Mouse (Mus musculus) hindbrain, embryonic 14.5 days (tissue): Measurements from ENCODE around the gene Fhod1. TPM values are rescaled to one million over a fixed set of nuclear protein-coding genes. Genes with fewer than 3 reads are reported as not detected.
"Not testable (repeated sequence)": the region's sequence is repeated elsewhere in the genome, so short reads cannot be mapped to it uniquely, and the experiment has no call there.

Experiments
- ATAC-seq: fragments of 200-750 bp; cut with Nextera tagmentation; 2 replicates; pipeline ENCODE4 v1.8.0; 2017; ENCODE audit warnings: moderate number of reproducible peaks, mild to moderate bottlenecking, moderate TSS enrichment, moderate library complexity; ENCODE audit not compliant: low FRiP score
- DNase-seq: peaks from one replicate; pipeline ENCODE4 v3.0.0-alpha.2; 2015; ENCODE audit warnings: low spot score
- H3K27ac ChIP-seq: fragments of 300-500 bp; sonication (generic); 2 replicates; pipeline ENCODE4 v1.5.1; 2014; ENCODE audit warnings: mild to moderate bottlenecking, moderate library complexity
- H3K27me3 ChIP-seq: fragments of 300-500 bp; sonication (generic); 2 replicates; pipeline ENCODE4 v1.6.1; 2014; ENCODE audit warnings: mild to moderate bottlenecking, low read length, mixed read lengths; ENCODE audit not compliant: control insufficient read depth, insufficient read depth
- H3K36me3 ChIP-seq: fragments of 300-500 bp; sonication (generic); replicated peaks from 2 replicates; pipeline ENCODE4 v1.6.1; 2014; ENCODE audit not compliant: control insufficient read depth, insufficient read depth
- H3K4me1 ChIP-seq: fragments of 300-500 bp; sonication (generic); replicated peaks from 2 replicates; pipeline ENCODE4 v1.6.1; 2014; ENCODE audit warnings: antibody characterized with exemption, low read length, mixed read lengths; ENCODE audit not compliant: control insufficient read depth, insufficient read depth
- H3K4me2 ChIP-seq: fragments of 300-500 bp; sonication (generic); replicated peaks from 2 replicates; pipeline ENCODE4 v1.6.1; 2014; ENCODE audit warnings: mild to moderate bottlenecking, moderate library complexity
- H3K4me3 ChIP-seq: fragments of 300-500 bp; sonication (generic); replicated peaks from 2 replicates; pipeline ENCODE4 v1.5.1; 2014; ENCODE audit warnings: mild to moderate bottlenecking, low read length
- H3K9ac ChIP-seq: fragments of 300-500 bp; sonication (generic); 2 replicates; pipeline ENCODE4 v1.6.1; 2014
- H3K9me3 ChIP-seq: fragments of 300-500 bp; sonication (generic); 2 replicates; pipeline ENCODE4 v1.6.1; 2016; ENCODE audit warnings: low read length; ENCODE audit not compliant: control insufficient read depth
- WGBS: fragments of 180-500 bp; shearing (Covaris S2); extraction: QIAGEN DNeasy Blood & Tissue Kit; methylation state at CpG from one replicate; pipeline ENCODE4 v1.1.7; 2014; 5-methylcytosine and 5-hydroxymethylcytosine counted together
- polyA plus RNA-seq: library from polyadenylated mRNA; unstranded; fragments of >200 nt; fragmentation: Nextera tagmentation; extraction: Ambion mirVana; gene quantifications from 2 replicates; pipeline ENCODE4 v1.2.1, GENCODE M21; 2014

Fhod1 gene
- polyA plus RNA-seq, 1 experiment from 2014 or later: 0.58 TPM

DNA sequence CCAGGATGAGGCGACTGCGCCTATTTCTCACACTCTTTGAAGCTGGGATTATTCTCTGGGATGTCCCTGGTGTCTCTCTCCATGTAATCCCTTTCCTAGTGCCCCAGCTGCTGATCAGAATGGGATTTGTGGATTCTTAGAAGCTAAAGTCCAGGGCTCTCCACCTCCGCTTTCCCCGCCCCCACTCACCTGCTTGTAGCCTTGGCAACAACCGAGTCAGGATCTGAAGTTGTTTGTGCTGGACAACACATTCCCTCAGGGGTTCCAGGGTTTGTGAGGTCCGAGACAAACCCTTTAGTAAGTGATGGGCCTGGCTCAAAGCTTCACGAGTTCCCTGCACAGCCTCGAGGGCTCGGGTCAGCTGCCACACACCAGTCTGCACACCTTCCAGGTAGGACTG is 53.0 kb downstream of the Fhod1 start:
- no peak overlapping the region for H3K4me2 ChIP-seq
- whole genome bisulfite sequencing: 74% methylated on average over 9 of the region's 9 CpGs

DNA sequence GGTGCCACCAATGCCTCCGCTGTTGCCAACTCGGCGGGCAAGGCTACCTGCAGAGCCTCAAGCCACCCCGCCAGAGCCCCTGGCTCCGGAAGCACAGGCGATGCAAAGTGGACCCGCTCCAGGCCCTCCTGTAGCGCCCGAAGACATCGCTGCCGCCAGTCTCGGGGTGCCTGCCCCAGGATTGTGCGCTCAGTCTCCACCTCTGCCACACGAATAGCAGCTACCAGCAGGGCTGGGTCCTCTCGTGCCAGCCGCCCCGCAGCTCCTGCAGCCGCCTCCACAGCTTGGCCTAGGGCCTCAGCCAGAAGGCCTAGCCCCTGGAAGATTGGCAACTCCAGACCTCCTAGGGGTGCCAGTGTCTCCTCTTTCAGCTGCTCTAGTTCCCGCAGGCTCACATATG is 54.3 kb downstream of the Fhod1 start:
- WGBS: 71% methylated on average over 19 of the region's 19 CpGs
- no peak for ATAC-seq
- Histone ChIP-seq H3K4me1 (peaks cover 24% of the 10 kb centered on the region), H3K36me3 (no peaks in the 10 kb centered on the region), H3K4me3 (no peak overlapping the region), H3K9me3 (no peaks in the 10 kb centered on the region), H3K9ac (no peak overlapping the region), H3K4me2 (no peak overlapping the region), H3K27ac (no peak overlapping the region), H3K27me3 (0 out of 2 replicates have a peak, but pooled peaks cover 8% of the 10 kb centered on the region)
- no peak for DNase-seq

More for the DNA sequence above, 53.0 kb downstream of the Fhod1 start:
- Histone ChIP-seq H3K9me3 (no peaks in the 10 kb centered on the region), H3K4me1 (peaks cover 32% of the 10 kb centered on the region), H3K27ac (no peak overlapping the region), H3K27me3 (0 out of 2 replicates have a peak, but pooled peaks cover 8% of the 10 kb centered on the region), H3K4me3 (no peak overlapping the region), H3K36me3 (peaks cover 4% of the 10 kb centered on the region), H3K9ac (no peak overlapping the region)
- ATAC-seq (no peak), DNase-seq (no peak)

DNA sequence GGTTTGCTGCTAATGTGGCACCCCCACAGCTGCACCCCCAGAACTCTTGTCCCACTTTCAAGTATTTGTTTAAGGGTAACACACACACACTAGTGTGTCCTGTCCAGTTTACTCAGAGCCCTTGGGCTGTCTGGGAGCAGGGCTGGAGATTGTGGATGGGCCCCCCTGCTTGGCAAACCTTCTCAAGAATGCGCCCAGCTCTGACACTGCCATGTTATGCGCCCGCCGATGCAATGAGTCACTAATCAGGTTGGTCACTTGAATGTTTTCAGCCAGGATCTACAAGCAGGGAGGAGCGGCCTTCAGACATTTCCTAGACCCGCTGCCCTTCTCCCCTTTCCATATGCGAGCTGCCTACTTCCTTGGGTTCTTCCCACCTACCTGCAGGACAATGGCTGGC is 55.3 kb downstream of the Fhod1 start:
- Histone ChIP-seq H3K4me2 (no peak overlapping the region), H3K9me3 (no peaks in the 10 kb centered on the region), H3K27me3 (0 out of 2 replicates have a peak, but pooled peaks cover 8% of the 10 kb centered on the region), H3K27ac (no peak overlapping the region), H3K4me1 (peaks cover 26% of the 10 kb centered on the region), H3K9ac (no peak overlapping the region), H3K36me3 (no peaks in the 10 kb centered on the region), H3K4me3 (no peak overlapping the region)
- DNase-seq (no peak), ATAC-seq (no peak)
- WGBS: 86% methylated on average over 7 of the region's 7 CpGs

DNA sequence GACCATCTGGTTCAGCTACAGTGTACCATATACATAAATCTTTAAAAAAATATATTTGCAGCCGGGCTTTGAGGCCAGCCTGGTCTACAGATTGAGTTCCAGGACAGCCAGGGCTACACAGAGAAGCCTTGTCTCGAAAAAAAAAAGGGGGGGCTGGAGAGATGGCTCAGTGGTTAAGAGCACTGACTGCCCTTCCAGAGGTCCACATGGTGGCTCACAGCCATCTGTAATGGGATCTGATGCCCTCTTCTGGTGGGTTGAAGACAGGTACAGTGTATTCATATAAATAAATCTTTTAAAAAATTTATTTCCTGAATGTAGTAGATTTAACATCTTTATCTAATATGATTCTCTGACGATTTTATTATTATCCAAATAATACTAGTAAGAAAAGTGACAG is 56.0 kb downstream of the Fhod1 start:
- not testable (repeated sequence) for H3K9me3 ChIP-seq, H3K27me3 ChIP-seq, H3K27ac ChIP-seq, H3K4me3 ChIP-seq, ATAC-seq, H3K36me3 ChIP-seq, H3K4me2 ChIP-seq, H3K9ac ChIP-seq, DNase-seq
- 60% methylated on average over 3 of the region's 3 CpGs for WGBS
- H3K4me1 ChIP-seq: peaks cover 29% of the 10 kb centered on the region

DNA sequence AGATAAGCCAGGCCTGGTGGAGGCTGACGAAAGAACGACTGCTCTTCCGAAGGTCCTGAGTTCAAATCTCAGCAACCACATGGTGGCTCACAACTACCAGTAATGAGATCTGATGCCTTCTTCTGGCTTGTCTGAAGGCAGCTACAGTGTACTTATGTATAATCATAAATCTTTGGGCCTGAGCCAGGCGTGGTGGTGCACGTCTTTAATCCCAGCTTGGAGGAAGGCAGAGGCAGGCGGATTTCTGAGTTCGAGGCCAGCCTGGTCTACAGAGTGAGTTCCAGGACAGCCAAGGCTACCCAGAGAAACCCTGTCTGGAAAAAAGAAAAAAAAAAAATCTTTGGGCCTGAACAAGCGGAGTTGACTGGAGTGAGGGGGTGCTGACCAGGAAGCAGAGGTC is 56.4 kb downstream of the Fhod1 start:
- DNase-seq, H3K9me3 ChIP-seq, H3K27me3 ChIP-seq, H3K4me2 ChIP-seq, H3K27ac ChIP-seq, H3K9ac ChIP-seq, H3K36me3 ChIP-seq, ATAC-seq: not testable (repeated sequence)
- 88% methylated on average over 8 of the region's 8 CpGs for WGBS
- Histone ChIP-seq H3K4me1 (peaks cover 32% of the 10 kb centered on the region), H3K4me3 (0 out of 2 replicates have a peak overlapping the region, but pooled peaks have one; percentile 43)

DNA sequence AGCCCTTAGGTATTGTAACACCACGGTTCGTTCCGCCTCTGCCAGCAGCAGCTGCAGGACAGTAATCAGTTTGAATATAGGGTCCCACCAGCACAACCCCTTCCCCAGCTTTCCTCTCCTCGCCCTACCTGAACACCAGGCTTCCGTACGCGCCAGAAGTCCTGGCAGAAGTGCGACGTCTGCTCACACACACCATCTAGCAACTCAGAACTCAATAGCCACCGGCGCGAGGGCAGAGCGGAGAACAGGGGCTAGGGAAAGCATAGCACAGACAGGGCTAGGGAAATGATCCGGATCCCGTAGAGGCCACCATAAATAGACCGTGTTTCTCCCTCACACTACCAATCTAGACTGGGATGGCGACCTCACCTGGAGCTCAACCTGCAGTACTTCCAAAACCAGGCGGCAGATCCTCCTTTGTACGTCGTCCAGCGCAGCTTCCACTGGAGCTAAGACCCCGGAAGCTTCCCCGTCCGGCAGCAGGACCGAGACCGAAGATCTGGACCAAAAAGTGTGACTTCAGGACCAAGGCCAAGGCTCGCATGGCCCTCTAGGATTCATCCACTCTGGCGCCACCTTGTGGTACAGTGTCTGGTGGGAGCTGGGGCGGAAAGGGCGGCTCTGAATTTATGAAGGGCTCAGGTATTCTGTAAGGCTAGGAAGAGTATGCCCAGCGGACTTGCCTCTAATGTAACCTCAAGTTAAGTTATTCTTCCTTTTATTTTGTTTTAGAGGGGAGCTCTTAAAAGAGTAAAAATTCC is 57.0 kb downstream of the Fhod1 start:
- Histone ChIP-seq H3K36me3 (peaks cover 8% of the 10 kb centered on the region; the same call in 1 of the 2 replicates), H3K4me3 (peak overlapping the region; percentile 43), H3K27me3 (0 out of 2 replicates have a peak, but pooled peaks cover 8% of the 10 kb centered on the region), H3K27ac (no peak overlapping the region), H3K4me2 (peak overlapping the region; percentile 66), H3K9me3 (no peaks in the 10 kb centered on the region), H3K4me1 (peaks cover 39% of the 10 kb centered on the region), H3K9ac (peak overlapping the region; percentile 50; the same call in 1 of the 2 replicates)
- peak; percentile 84 for DNase-seq
- no peak for ATAC-seq
- WGBS: 5% methylated on average over 31 of the region's 31 CpGs

DNA sequence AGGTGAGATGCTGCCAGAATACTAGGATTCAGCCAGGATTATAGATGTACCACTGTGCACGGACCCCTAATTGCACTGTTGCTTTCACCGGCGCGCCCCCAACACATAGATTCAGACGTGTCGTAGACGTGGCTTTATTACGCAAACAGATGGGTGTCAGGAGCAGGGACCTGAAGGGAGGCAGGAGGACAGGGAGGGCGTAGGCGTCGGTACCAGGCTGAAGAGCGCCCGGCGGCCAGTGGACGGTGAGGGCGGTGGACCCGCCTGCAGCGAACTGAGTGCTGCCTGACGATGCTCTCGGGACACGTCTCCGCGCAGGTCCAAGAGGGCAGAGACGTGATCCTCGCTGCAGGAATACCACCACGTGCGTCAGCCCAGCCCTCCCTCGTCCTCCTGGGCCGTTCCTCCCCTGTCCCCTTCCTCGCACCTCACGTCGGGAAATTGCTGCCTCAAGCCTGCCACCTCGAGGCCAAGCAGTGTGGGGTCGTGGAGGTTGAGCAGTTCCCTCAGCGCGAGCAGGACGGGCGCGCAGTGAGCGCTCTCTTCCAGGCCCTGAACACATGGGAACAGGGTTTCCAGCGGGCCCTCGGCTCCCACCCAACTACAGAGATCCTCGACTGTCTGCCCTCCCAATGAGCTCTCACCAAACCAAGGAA is 57.8 kb downstream of the Fhod1 start, which contains the start of gene 4931428F04Rik:
4931428F04Rik (minus strand) TSS at position 60 of the 656 bp plus-strand sequence.
- peaks cover 42% of the 10 kb centered on the region for H3K4me1 ChIP-seq
- ATAC-seq (peak; percentile 36), DNase-seq (peak; percentile 44)
- peaks cover 16% of the 10 kb centered on the region for H3K36me3 ChIP-seq
- H3K27me3 ChIP-seq: 0 out of 2 replicates have a peak, but pooled peaks cover 8% of the 10 kb centered on the region
- peak within 1 kb of the TSS; percentile 43 for H3K4me3 ChIP-seq
- H3K9ac ChIP-seq: peak within 1 kb of the TSS; percentile 50
- H3K9me3 ChIP-seq: no peaks in the 10 kb centered on the region
- under 1% methylated on average over 40 of the region's 43 CpGs for WGBS
- peak within 1 kb of the TSS; percentile 89 for H3K27ac ChIP-seq
- peak within 1 kb of the TSS; percentile 66 for H3K4me2 ChIP-seq

DNA sequence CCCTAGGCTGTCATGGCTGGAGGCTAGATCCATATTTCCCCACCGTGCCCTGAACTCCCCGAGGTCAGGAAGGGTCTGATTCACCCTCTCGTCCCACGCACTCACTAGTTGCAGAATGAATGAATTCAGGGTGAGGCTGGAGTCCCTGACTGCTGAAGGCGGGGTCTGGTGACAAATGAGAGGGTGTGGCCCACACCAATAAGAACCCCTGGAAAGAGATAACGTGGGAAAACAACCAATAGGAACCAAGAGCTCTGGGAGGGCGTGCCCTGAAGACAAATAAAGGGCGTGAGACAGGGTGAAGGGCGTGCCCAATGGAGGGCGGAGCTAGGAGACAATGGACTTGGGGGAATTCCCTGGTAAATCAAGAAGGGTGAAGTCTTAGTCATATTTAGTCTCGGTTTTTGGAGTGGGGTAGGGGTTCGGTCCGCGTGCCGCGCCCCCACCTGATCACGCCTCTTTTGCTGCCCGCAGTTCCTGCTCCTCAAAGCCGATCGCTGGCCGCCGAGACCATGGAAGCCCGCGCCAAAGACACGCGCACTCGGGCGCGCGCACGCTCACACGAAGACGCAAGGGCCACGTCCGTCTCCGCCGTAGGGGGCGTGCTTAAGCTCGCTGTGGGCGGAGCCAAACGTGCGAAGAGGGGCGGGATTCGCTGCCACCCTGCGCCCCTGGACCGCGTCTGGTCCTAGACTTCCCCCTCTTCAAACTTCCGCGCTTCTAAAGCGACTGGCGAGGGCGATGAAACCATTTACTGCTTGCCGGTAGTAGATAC is 58.6 kb downstream of the Fhod1 start:
- peak overlapping the region; percentile 50 for H3K9ac ChIP-seq
- H3K4me1 ChIP-seq: peaks cover 42% of the 10 kb centered on the region
- H3K36me3 ChIP-seq: peaks cover 22% of the 10 kb centered on the region
- H3K27me3 ChIP-seq: 0 out of 2 replicates have a peak, but pooled peaks cover 8% of the 10 kb centered on the region
- H3K4me2 ChIP-seq: peak overlapping the region; percentile 66
- peak overlapping the region; percentile 89 for H3K27ac ChIP-seq
- peak; percentile 93 for ATAC-seq
- H3K9me3 ChIP-seq: no peaks in the 10 kb centered on the region
- H3K4me3 ChIP-seq: peak overlapping the region; percentile 43
- under 1% methylated on average over 53 of the region's 53 CpGs for WGBS
- peak; percentile 99 for DNase-seq
